Mouse (Mus musculus) testis, adult 2 months (tissue): ENCODE measurements around the gene Catsper3.

Experiments used
- CTCF ChIP-seq: fragments of 200-500 bp; IDR thresholded peaks from 2 replicates; pipeline ENCODE4 v1.5.1; 2012; ENCODE audit warnings: low read depth, mild to moderate bottlenecking, inconsistent platforms, low read length, moderate library complexity; ENCODE audit not compliant: control insufficient read depth, insufficient read depth, insufficient replicate concordance
- POLR2A ChIP-seq: fragments of 200-500 bp; IDR thresholded peaks from 2 replicates; pipeline ENCODE4 v1.6.1; 2012; ENCODE audit warnings: low read depth, mild to moderate bottlenecking, inconsistent platforms, low read length, moderate library complexity; ENCODE audit not compliant: control insufficient read depth

- TF ChIP-seq POLR2A (no peak), CTCF (no peak)
Measured at GRCm38 (mm10) chr13:55835548-55836097, 51.3 kb downstream of the Catsper3 start.
